Mouse (Mus musculus) MEL (cell line): ENCODE measurements around the gene Kcne3. TPM values are rescaled to one million over a fixed set of nuclear protein-coding genes. Genes with fewer than 3 reads are reported as not detected.

Experiments
- DNase-seq: peaks from one replicate; pipeline ENCODE4 v3.0.0; 2011; ENCODE audit warnings: low read depth, low spot score
- H3K27ac ChIP-seq: 2 replicates; pipeline ENCODE4 v1.5.1; 2012; ENCODE audit warnings: low read depth, mild to moderate bottlenecking, control low read depth, low read length, moderate library complexity; ENCODE audit not compliant: control insufficient read depth
- H3K27me3 ChIP-seq, 2 experiments: fragments of 150-350 bp in 1 of 2; sonication (generic) in 1 of 2; 2 replicates each; pipeline ENCODE4 v1.6.1; 2012; ENCODE audit warnings: low read length in 2 of 2, mild to moderate bottlenecking in 2 of 2, improper control_type of control experiment in 1 of 2, moderate library complexity in 1 of 2; ENCODE audit not compliant: insufficient read depth in 2 of 2, control insufficient read depth in 1 of 2
- H3K36me3 ChIP-seq, 2 experiments: 2 replicates each; pipeline ENCODE4 v1.6.1; 2012 to 2014; ENCODE audit warnings: low read length in 2 of 2, improper control_type of control experiment in 1 of 2, inconsistent platforms in 1 of 2, mild to moderate bottlenecking in 1 of 2; ENCODE audit not compliant: insufficient read depth in 2 of 2, control insufficient read depth in 1 of 2
- H3K4me1 ChIP-seq, 2 experiments: fragments of 150-350 bp in 1 of 2; sonication (generic) in 1 of 2; 2 replicates each; pipeline ENCODE4 v1.6.1; 2012; ENCODE audit warnings: low read length in 2 of 2, improper control_type of control experiment in 1 of 2, mild to moderate bottlenecking in 1 of 2; ENCODE audit not compliant: insufficient read depth in 2 of 2, control insufficient read depth in 1 of 2
- H3K4me3 ChIP-seq, 2 experiments: fragments of 150-350 bp in 1 of 2; sonication (generic) in 1 of 2; 2 replicates each; pipeline ENCODE4 v1.5.1; 2012; ENCODE audit warnings: low read depth in 2 of 2, low read length in 2 of 2, mild to moderate bottlenecking in 2 of 2, moderate library complexity in 2 of 2, control low read depth in 1 of 2, improper control_type of control experiment in 1 of 2; ENCODE audit not compliant: control insufficient read depth in 1 of 2, insufficient read depth in 1 of 2
- H3K79me2 ChIP-seq: 2 replicates; pipeline ENCODE4 v1.6.1; 2012; ENCODE audit warnings: mild to moderate bottlenecking, low read length, moderate library complexity; ENCODE audit not compliant: control insufficient read depth, poor library complexity, insufficient read depth
- H3K9ac ChIP-seq: 2 replicates; pipeline ENCODE4 v1.6.1; 2012; ENCODE audit warnings: low read depth, mild to moderate bottlenecking, control low read depth, low read length, moderate library complexity; ENCODE audit not compliant: control insufficient read depth, poor library complexity, severe bottlenecking
- H3K9me3 ChIP-seq: fragments of 150-350 bp; sonication (generic); replicated peaks from 2 replicates; pipeline ENCODE4 v1.6.1; 2012; ENCODE audit warnings: mild to moderate bottlenecking, low read length, improper control_type of control experiment, moderate library complexity; ENCODE audit not compliant: insufficient read depth
- CHD1 ChIP-seq: IDR thresholded peaks from 2 replicates; pipeline ENCODE4 v1.6.1; 2012; ENCODE audit warnings: low read depth, mild to moderate bottlenecking, inconsistent platforms, low read length, improper control_type of control experiment
- CTCF ChIP-seq, 3 experiments: IDR thresholded peaks in 2 of 3; conservative IDR thresholded peaks in 1 of 3; 2 replicates each; pipeline ENCODE4 v1.5.1; 2011 to 2012; ENCODE audit warnings: low read length in 3 of 3, low read depth in 2 of 3, mild to moderate bottlenecking in 2 of 3, improper control_type of control experiment in 1 of 3, inconsistent platforms in 1 of 3, mixed read lengths in 1 of 3, moderate library complexity in 1 of 3; ENCODE audit not compliant: control insufficient read depth in 1 of 3, insufficient read depth in 1 of 3, poor library complexity in 1 of 3, severe bottlenecking in 1 of 3
- EP300 ChIP-seq, 2 experiments: IDR thresholded peaks; 2 replicates each; pipeline ENCODE4 v1.6.1; 2011; ENCODE audit warnings: improper control_type of control experiment in 2 of 2, low read length in 2 of 2, low read depth in 1 of 2, mild to moderate bottlenecking in 1 of 2
- ETS1 ChIP-seq: IDR thresholded peaks from 2 replicates; pipeline ENCODE4 v1.6.1; 2012; ENCODE audit warnings: low read depth, mild to moderate bottlenecking, inconsistent platforms, low read length, improper control_type of control experiment, moderate library complexity
- GABPA ChIP-seq: IDR thresholded peaks from 2 replicates; pipeline ENCODE4 v1.6.1; 2012; ENCODE audit warnings: low read depth, mild to moderate bottlenecking, inconsistent platforms, low read length, improper control_type of control experiment, moderate library complexity
- GATA1 ChIP-seq: IDR thresholded peaks from 2 replicates; pipeline ENCODE4 v1.6.1; 2011; ENCODE audit warnings: low read depth, low read length, improper control_type of control experiment
- JUND ChIP-seq: IDR thresholded peaks from 2 replicates; pipeline ENCODE4 v1.6.1; 2011; ENCODE audit warnings: low read depth, mild to moderate bottlenecking, improper control_type of control experiment, low read length
- MAX ChIP-seq: IDR thresholded peaks from 2 replicates; pipeline ENCODE4 v1.6.1; 2011; ENCODE audit warnings: low read length, improper control_type of control experiment
- MAZ ChIP-seq: IDR thresholded peaks from 2 replicates; pipeline ENCODE4 v1.6.1; 2012; ENCODE audit warnings: low read depth, mild to moderate bottlenecking, inconsistent platforms, low read length, improper control_type of control experiment
- MEF2A ChIP-seq: IDR thresholded peaks from 2 replicates; pipeline ENCODE4 v1.6.1; 2014; ENCODE audit warnings: low read depth, mild to moderate bottlenecking, inconsistent platforms, low read length, improper control_type of control experiment; ENCODE audit not compliant: poor library complexity, insufficient replicate concordance, severe bottlenecking; ENCODE audit errors: extremely low read depth
- MYC ChIP-seq: IDR thresholded peaks from 2 replicates; pipeline ENCODE4 v1.6.1; 2011; ENCODE audit warnings: low read depth, mild to moderate bottlenecking, low read length, improper control_type of control experiment, moderate library complexity
- NRF1 ChIP-seq: IDR thresholded peaks from 2 replicates; pipeline ENCODE4 v1.6.1; 2014; ENCODE audit warnings: low read depth, mild to moderate bottlenecking, inconsistent platforms, low read length, improper control_type of control experiment, moderate library complexity; ENCODE audit not compliant: poor library complexity, insufficient read depth, severe bottlenecking
- POLR2AphosphoS5 ChIP-seq: IDR thresholded peaks from 2 replicates; pipeline ENCODE4 v1.6.1; 2012; ENCODE audit warnings: low read depth, borderline replicate concordance, mild to moderate bottlenecking, inconsistent platforms, low read length, moderate library complexity, mixed read lengths
- RCOR1 ChIP-seq: IDR thresholded peaks from 2 replicates; pipeline ENCODE4 v1.6.1; 2012; ENCODE audit warnings: low read depth, mild to moderate bottlenecking, inconsistent platforms, low read length, improper control_type of control experiment
- SIN3A ChIP-seq: IDR thresholded peaks from 2 replicates; pipeline ENCODE4 v1.6.1; 2012; ENCODE audit warnings: low read length, improper control_type of control experiment, inconsistent platforms
- TAL1 ChIP-seq: IDR thresholded peaks from 2 replicates; pipeline ENCODE4 v1.6.1; 2012; ENCODE audit warnings: mild to moderate bottlenecking, inconsistent platforms, low read length, moderate library complexity, mixed read lengths
- TBP ChIP-seq: IDR thresholded peaks from 2 replicates; pipeline ENCODE4 v1.8.0; 2011; ENCODE audit warnings: low read depth, low read length, improper control_type of control experiment
- TCF12 ChIP-seq: IDR thresholded peaks from 2 replicates; pipeline ENCODE4 v1.6.1; 2014; ENCODE audit warnings: low read depth, mild to moderate bottlenecking, inconsistent platforms, low read length, improper control_type of control experiment, moderate library complexity
- USF1 ChIP-seq: IDR thresholded peaks from 2 replicates; pipeline ENCODE4 v1.6.1; 2014; ENCODE audit warnings: low read depth, mild to moderate bottlenecking, inconsistent platforms, low read length, improper control_type of control experiment, moderate library complexity
- USF2 ChIP-seq, 2 experiments: IDR thresholded peaks; 2 replicates each; pipeline ENCODE4 v1.6.1; 2011 to 2012; ENCODE audit warnings: improper control_type of control experiment in 2 of 2, low read length in 2 of 2, borderline replicate concordance in 1 of 2, inconsistent platforms in 1 of 2, low read depth in 1 of 2, mild to moderate bottlenecking in 1 of 2; ENCODE audit not compliant: insufficient read depth in 1 of 2
- ZC3H11A ChIP-seq: IDR thresholded peaks from 2 replicates; pipeline ENCODE4 v1.6.1; 2012; ENCODE audit warnings: low read depth, mild to moderate bottlenecking, inconsistent platforms, low read length, improper control_type of control experiment
- ZKSCAN1 ChIP-seq: IDR thresholded peaks from 2 replicates; pipeline ENCODE4 v1.6.1; 2012; ENCODE audit warnings: low read depth, mild to moderate bottlenecking, inconsistent platforms, low read length, improper control_type of control experiment, moderate library complexity
- ZNF384 ChIP-seq: IDR thresholded peaks from 2 replicates; pipeline ENCODE4 v1.6.1; 2012; ENCODE audit warnings: low read depth, mild to moderate bottlenecking, inconsistent platforms, low read length, improper control_type of control experiment
- polyA plus RNA-seq, 2 experiments: library from polyadenylated mRNA; stranded (reverse) in 1 of 2; unstranded in 1 of 2; fragments of >175 nt in 1 of 2; fragments of >200 nt in 1 of 2; gene quantifications; 2 replicates each; pipeline versions ENCODE4 v1.2.1 to v1.2.4; 2012; ENCODE audit warnings: low replicate concordance in 2 of 2, low read depth in 1 of 2; ENCODE audit not compliant: insufficient read length in 2 of 2, insufficient read depth in 1 of 2, missing spikeins in 1 of 2
- total RNA-seq: library from RNA; depleted of rRNA; stranded (reverse); fragments of 300-350 nt; gene quantifications from 2 replicates; pipeline ENCODE4 v1.2.3, GENCODE M21; 2012

Gene Kcne3
- total and polyA plus RNA-seq, 3 experiments: 4.9 to 6.7 TPM; not detected in 1

- Histone ChIP-seq H3K27me3 (peaks cover 12 to 21% of the 10 kb centered on the region in 2 experiments), H3K27ac (no peak overlapping the region), H3K4me1 (peaks cover 0 to 3% of the 10 kb centered on the region in 2 experiments; a peak in 1 of 4 replicates), H3K36me3 (no peaks in the 10 kb centered on the region), H3K79me2 (no peaks in the 10 kb centered on the region), H3K9me3 (no peaks in the 10 kb centered on the region), H3K9ac (no peak overlapping the region), H3K4me3 (no peak overlapping the region)
- TF ChIP-seq RCOR1 (no peak), ETS1 (no peak), ZC3H11A (no peak), USF1 (no peak), TBP (no peak), TAL1 (no peak), MYC (no peak), TCF12 (no peak), MEF2A (no peak), EP300 (IDR thresholded peaks at IDR 0.05; ENCODE audit: low read depth in 1 of 2, low read length in 2 of 2) (no peak), NRF1 (no peak), ZNF384 (no peak)
- no peak for DNase-seq
These were observed 38.9 kb downstream of the Kcne3 start for GRCm38 (mm10) chr7:100215116-100215732.

- TF ChIP-seq MAX: no peak
- no peak for TF ChIP-seq POLR2AphosphoS5
- TF ChIP-seq JUND: no peak
- no peak for TF ChIP-seq EP300 (IDR thresholded peaks at IDR 0.05; ENCODE audit: low read depth in 1 of 2, low read length in 2 of 2)
- TF ChIP-seq CHD1: no peak
- no peak for TF ChIP-seq GABPA
- TF ChIP-seq ZC3H11A: no peak
- no peak for TF ChIP-seq TAL1
- TF ChIP-seq ETS1: no peak
- no peak for TF ChIP-seq MEF2A
- TF ChIP-seq USF2 (IDR thresholded peaks at IDR 0.05; ENCODE audit: borderline replicate concordance in 1 of 2, insufficient read depth in 1 of 2, low read depth in 1 of 2, low read length in 2 of 2): no peak
- TF ChIP-seq ZKSCAN1: no peak
- TF ChIP-seq MAZ: no peak
- no peak for TF ChIP-seq MYC
- TF ChIP-seq USF1: no peak
- no peak for TF ChIP-seq GATA1
- no peak for TF ChIP-seq ZNF384
- TF ChIP-seq RCOR1: no peak
- no peak for TF ChIP-seq SIN3A
- TF ChIP-seq CTCF (IDR thresholded peaks at IDR 0.05 in 2 of 3, conservative IDR thresholded peaks at IDR 0.05 in 1 of 3; ENCODE audit: control insufficient read depth in 1 of 3, insufficient read depth in 1 of 3, low read depth in 2 of 3, low read length in 3 of 3, poor library complexity in 1 of 3, severe bottlenecking in 1 of 3): no peak
- H3K27ac ChIP-seq: no peak overlapping the region
- no peak overlapping the region for H3K4me3 ChIP-seq
These were observed 39.7 kb downstream of the Kcne3 start for GRCm38 (mm10) chr7:100215976-100216375.

More at GRCm38 (mm10) chr7:100215976-100216375, 39.7 kb downstream of the Kcne3 start:
- Histone ChIP-seq H3K4me1 (peaks cover 0 to 3% of the 10 kb centered on the region in 2 experiments; a peak in 1 of 4 replicates), H3K79me2 (no peaks in the 10 kb centered on the region), H3K36me3 (no peaks in the 10 kb centered on the region), H3K27me3 (peaks cover 12 to 21% of the 10 kb centered on the region in 2 experiments), H3K9ac (no peak overlapping the region), H3K9me3 (no peaks in the 10 kb centered on the region)
- DNase-seq: no peak
